Mouse (Mus musculus): ENCODE results near the gene Adad2. TPM values are rescaled to one million over a fixed set of nuclear protein-coding genes. Genes with fewer than 3 reads are reported as not detected.

The Adad2 gene
- total RNA-seq, 1 experiment from 2014 or later: not detected

DNA sequence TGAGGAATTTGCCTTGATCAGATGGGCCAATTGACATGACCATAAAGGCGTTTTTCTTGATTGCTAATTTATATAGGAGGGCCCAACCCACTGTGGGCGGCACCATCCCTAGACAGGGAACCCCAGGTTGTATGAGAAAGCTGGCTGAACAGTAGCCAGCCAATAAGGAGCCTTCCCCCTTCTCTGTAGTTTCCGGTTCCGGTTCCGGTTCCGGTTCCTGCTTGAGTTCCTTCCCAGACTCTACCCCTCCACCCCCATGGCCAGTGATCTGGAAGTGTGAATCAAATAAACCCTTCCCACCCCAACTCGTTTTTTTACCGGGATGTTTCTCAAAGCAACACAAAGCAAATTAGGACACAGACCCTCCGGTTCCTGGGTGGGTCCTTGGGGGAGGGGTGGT is 19.7 kb downstream of the Adad2 start:
- ATAC-seq (replicated peaks in 1 of 2; ENCODE audit: insufficient read depth in 1 of 2, low FRiP score in 2 of 2, low TSS enrichment in 1 of 2, low read depth in 1 of 2, poor library complexity in 2 of 2, severe bottlenecking in 2 of 2): no peak

DNA sequence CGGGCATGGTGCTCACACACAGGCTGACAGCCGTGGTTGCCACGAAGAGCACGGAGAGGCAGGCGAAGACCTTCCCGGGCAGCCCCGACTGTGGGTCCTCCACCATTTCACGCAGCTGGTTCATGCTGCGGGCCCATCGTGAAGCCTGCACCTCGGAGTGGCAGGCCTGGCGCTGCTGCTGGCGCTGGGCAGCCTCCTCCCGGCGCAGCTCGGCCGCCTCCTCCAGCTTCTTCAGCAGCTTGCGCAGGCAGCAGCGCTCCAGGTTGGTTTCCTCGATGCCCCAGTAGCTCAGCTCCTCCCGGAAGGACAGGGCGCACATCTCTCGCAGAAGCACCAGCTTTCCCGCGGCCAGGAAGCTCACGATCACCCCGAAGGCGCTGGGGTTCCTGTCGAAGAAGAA is 20.4 kb downstream of the Adad2 start:
- no peak for ATAC-seq (replicated peaks in 1 of 2; ENCODE audit: insufficient read depth in 1 of 2, low FRiP score in 2 of 2, low TSS enrichment in 1 of 2, low read depth in 1 of 2, poor library complexity in 2 of 2, severe bottlenecking in 2 of 2)

DNA sequence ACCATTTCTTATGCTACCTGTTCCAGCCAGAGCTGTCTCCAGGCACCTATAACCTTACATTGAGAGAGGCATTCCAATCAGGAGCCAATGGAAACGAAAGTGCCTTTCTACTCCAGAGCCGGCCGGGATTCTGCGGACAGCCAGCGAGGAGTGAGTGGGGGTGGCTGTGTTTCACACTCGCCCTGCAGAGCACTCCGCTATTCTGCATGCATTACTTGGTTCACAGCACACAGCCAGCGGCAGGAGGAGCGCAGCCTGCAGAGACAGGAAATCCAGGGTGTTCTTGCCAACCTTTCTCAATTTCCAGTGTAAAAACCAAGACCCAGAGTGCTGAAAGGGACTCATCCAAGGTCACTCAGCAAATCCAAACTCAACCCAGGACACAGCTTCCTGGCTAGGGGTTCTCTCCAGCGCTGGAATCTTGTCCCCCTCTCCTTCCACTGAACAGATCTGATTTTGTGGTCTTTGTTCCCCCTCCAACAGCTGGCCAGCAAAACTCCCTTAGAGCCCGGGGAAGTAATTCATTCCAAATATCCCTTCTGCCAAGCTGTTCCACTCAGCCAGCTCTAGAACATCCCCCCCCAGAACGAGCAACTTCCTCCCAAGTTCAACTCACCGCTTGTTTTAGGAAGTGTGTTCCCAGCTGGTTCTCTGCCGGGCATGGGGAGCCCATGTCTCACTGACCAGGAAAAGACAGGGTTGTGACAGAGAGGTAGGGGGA is 22.2 kb downstream of the Adad2 start:
- 0 out of 4 replicates have a peak, but pooled peaks of 1 of the 2 experiments have one; percentile 22 for ATAC-seq (replicated peaks in 1 of 2; ENCODE audit: insufficient read depth in 1 of 2, low FRiP score in 2 of 2, low TSS enrichment in 1 of 2, low read depth in 1 of 2, poor library complexity in 2 of 2, severe bottlenecking in 2 of 2)

DNA sequence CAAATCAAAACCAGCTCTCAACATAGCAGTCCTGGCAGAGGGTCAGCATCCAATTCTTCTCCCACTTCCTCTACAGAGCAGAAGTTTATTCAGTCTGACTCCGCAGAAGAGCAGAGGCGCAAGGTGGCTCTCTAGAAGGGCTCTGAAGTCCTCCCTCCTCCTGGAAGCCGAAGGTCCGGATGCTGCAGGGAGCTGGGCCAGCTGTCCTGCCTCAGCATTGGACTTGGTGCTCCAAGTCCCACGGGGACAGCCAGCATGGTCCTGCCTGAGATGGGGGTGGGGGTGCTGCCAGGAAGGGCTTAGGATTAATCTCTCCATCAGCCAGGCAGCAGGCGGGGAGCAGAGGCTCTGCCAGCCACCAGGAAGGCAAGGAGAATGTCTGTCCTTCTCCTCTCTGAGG is 22.8 kb downstream of the Adad2 start, which contains the start of gene Kcng4:
Kcng4 (minus strand) TSS at position 303 of the 400 bp plus-strand sequence.
- ATAC-seq (replicated peaks in 1 of 2; ENCODE audit: insufficient read depth in 1 of 2, low FRiP score in 2 of 2, low TSS enrichment in 1 of 2, low read depth in 1 of 2, poor library complexity in 2 of 2, severe bottlenecking in 2 of 2): 0 out of 4 replicates have a peak, but pooled peaks of 1 of the 2 experiments have one; percentile 15

DNA sequence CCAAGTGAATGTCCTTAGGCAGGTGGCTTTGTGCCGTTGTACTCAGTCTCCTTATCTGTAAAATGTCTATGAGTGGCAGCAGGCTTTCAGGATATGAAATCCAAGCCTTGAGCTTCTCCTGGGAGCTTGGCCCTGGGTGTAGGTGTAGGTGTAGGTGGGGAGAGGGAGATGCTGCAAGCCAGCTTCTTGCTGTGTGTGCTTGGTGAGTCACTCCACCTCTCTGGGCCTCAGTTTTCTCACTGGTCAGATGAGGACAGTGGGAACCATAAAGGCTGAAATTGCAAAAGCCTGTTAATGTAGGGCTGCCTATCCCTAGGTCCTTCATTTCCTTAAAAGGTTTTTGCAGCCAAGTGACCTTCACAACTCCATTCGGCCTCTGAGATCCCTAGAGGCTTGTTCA is 23.4 kb downstream of the Adad2 start:
- no peak for ATAC-seq (replicated peaks in 1 of 2; ENCODE audit: insufficient read depth in 1 of 2, low FRiP score in 2 of 2, low TSS enrichment in 1 of 2, low read depth in 1 of 2, poor library complexity in 2 of 2, severe bottlenecking in 2 of 2)

DNA sequence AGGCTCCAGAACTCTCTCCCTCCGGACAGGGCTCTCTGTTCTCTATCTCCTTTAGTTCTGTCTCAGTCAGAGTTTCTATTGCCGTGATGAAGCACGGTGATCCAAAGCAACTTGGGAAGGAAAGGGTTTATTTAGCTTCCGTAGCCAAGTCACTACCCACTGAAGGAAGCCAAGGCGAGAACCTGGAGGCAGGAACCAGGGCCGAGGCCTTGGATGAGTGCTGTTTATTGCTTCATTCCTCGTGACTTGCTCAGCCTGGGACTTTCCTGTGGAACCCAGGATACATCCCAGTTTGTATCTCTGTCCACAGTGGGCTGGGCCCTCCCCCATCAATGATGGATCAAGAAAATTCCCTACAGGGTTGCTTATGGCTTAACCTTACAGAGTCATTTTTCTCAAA is 24.2 kb downstream of the Adad2 start:
- ATAC-seq (replicated peaks in 1 of 2; ENCODE audit: insufficient read depth in 1 of 2, low FRiP score in 2 of 2, low TSS enrichment in 1 of 2, low read depth in 1 of 2, poor library complexity in 2 of 2, severe bottlenecking in 2 of 2): no peak

DNA sequence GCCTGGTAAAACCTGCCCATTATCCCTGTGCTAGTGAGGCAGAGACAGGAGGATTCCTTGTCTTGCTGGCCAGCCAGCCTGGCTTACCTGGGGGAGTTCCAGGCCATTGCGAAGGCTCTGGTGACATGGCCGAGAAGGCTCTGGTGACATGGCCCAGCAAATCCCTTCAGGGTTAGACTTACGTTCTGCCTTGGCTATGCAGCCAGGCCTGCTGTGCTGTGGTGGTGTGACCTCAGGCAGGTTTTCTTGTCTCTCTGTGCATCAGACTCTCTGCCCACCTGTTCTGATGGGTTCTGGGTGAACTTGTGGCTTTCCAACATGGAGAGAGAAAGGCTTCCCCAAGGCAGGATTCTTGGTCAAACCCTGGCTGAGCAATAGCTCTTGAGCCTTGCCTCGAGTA is 24.8 kb downstream of the Adad2 start:
- ATAC-seq (replicated peaks in 1 of 2; ENCODE audit: insufficient read depth in 1 of 2, low FRiP score in 2 of 2, low TSS enrichment in 1 of 2, low read depth in 1 of 2, poor library complexity in 2 of 2, severe bottlenecking in 2 of 2): no peak

DNA sequence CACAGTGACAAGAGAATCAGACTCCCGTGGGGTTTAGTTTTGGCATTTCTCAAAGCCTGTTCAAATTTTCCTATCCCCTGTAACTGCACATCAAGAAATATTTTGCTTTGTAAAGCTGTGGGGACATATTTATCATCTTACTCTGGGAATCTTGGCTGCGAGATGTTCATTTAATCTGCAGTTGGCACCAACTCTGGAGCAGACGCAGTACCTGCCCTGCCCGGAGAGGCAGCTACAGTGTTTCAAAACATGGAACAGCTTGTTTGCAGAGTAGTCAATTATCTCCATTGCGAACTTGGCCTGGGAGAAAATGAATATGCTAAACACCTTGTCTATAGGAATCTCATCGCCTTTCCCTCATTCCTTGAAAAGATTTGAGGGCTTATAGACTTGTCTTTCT is 25.7 kb downstream of the Adad2 start:
- no peak for ATAC-seq (replicated peaks in 1 of 2; ENCODE audit: insufficient read depth in 1 of 2, low FRiP score in 2 of 2, low TSS enrichment in 1 of 2, low read depth in 1 of 2, poor library complexity in 2 of 2, severe bottlenecking in 2 of 2)

DNA sequence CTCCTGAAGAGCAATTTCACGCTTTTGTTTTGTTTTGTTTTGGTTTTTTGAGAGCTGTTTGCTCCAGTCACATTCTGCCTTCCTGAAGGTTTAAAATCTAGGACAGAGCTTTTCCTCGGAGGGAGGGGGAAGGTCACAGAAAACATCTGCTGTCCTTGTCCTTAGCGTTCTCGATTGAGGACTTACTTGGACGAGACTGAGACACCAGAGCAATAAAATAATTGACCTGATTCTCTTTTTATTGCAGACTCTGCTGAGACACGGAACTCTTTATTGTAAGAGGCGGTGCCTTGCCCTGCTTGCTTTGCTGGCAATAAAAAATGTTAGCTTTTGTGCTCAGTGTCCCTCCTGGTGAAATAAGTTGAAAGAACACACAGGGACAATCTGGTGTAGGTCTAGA is 27.3 kb downstream of the Adad2 start:
- no peak for ATAC-seq (replicated peaks in 1 of 2; ENCODE audit: insufficient read depth in 1 of 2, low FRiP score in 2 of 2, low TSS enrichment in 1 of 2, low read depth in 1 of 2, poor library complexity in 2 of 2, severe bottlenecking in 2 of 2)

DNA sequence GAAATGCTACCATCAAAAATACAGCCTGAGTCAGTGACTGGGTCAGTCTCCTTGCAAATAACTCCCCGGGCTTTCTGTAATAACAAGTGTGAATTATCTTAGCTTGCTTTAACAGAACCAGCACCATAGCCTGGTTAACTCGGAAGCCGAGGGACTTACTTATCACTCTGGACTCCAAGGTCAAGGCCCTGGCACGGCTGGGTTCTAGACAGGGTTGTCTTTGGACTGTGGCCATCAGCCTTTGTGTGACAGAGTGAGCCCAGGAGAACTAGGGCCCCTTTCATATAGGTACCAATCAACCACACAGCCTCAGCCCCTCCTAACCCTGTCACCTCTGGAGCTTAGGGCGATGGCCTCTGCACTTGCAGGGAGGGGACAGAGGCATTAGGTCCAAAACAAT is 28.5 kb downstream of the Adad2 start:
- ATAC-seq (replicated peaks in 1 of 2; ENCODE audit: insufficient read depth in 1 of 2, low FRiP score in 2 of 2, low TSS enrichment in 1 of 2, low read depth in 1 of 2, poor library complexity in 2 of 2, severe bottlenecking in 2 of 2): no peak

DNA sequence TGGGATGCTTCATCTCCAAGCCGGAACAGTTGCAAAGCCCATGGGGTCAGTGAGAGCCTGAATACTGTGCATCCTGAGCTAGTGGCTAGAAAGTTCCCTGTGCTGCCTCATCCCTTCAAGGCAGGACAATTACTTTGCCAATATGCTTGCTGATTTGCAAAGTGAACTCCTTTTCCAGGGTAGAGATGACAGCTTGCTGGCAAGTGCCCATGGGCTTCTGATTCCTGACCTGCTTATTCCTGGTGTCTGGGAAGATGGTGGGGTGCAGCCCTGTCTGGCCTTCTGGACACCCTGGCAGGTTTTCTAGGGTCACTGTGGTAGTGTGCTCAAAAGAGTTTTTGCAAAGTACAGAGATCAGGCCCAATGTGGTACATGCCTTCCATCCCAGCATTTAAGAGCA is 30.4 kb downstream of the Adad2 start:
- no peak for ATAC-seq (replicated peaks in 1 of 2; ENCODE audit: insufficient read depth in 1 of 2, low FRiP score in 2 of 2, low TSS enrichment in 1 of 2, low read depth in 1 of 2, poor library complexity in 2 of 2, severe bottlenecking in 2 of 2)

DNA sequence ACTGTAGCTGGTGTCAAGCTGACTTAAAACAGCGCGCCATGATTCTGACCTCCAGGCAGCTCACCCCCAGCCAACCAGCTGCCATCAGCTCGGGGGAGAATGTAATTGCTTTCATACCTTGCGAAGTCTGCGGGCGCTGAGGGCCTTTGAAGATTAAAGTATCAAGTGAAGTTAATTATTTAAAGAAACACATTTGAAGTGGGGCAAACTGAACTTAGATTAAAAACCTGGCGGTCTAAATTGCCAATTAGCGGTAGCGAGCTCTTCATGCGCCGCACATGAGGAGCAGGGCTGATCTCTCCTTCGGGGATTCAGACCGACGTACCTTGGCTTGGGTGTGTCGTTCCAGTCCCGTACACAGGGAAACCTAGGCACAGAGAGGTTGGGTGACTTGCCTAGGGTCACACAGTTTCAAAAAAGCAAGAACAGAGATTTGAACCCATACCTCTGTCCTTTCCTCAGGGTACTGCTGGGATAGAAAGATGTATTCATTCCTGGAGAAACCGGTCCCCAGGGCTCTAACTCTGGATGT is 31.9 kb downstream of the Adad2 start:
- ATAC-seq (replicated peaks in 1 of 2; ENCODE audit: insufficient read depth in 1 of 2, low FRiP score in 2 of 2, low TSS enrichment in 1 of 2, low read depth in 1 of 2, poor library complexity in 2 of 2, severe bottlenecking in 2 of 2): no peak

DNA sequence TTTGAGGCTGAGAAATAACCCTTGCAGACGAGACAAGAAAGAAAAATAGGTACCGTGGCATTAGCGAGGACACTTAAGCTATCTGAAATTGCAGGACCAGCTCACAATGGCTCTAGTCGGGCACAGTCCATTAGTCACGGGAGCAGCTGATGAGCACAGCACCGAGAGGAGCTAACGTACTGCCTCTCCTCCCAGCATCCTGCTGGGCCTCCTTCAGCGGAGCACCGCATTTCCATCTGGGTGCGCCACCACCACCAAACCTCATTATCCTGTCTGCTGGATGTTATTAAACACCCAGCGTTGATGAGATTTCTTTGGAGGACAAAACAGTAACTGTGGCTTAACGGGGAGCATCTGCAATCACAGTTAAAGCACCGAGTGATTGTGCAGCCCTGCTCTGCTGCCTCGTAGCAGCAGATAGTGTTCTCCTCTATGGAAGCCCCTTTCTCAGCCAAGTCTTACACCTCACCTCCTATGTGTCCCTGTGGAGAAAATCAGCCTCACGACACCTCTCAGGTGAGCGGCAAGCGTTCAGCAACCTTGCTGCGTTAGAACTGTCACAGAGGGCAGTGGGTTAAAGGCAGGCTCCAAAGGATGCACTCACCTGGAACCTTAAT is 32.5 kb downstream of the Adad2 start:
- ATAC-seq (replicated peaks in 1 of 2; ENCODE audit: insufficient read depth in 1 of 2, low FRiP score in 2 of 2, low TSS enrichment in 1 of 2, low read depth in 1 of 2, poor library complexity in 2 of 2, severe bottlenecking in 2 of 2): no peak

DNA sequence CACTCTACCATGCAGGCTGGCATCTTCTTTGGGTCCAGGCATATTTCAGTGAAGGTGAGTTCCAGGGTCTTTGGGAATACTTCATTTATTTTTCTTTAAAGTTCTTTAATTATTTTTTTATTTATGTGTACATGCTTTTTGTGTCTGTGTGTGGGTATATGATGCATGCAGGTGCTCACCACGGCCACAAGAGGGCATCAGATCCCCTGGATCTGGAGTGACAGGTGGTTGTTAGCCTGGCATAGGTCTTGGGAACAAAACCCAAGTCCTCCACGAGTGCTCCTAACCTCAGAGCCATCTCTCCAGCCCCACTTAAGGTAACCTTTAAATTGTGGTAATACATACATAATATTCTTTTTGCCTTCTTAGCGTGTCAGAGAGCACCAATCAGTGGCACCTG is 33.6 kb downstream of the Adad2 start:
- no peak for ATAC-seq (replicated peaks in 1 of 2; ENCODE audit: insufficient read depth in 1 of 2, low FRiP score in 2 of 2, low TSS enrichment in 1 of 2, low read depth in 1 of 2, poor library complexity in 2 of 2, severe bottlenecking in 2 of 2)

DNA sequence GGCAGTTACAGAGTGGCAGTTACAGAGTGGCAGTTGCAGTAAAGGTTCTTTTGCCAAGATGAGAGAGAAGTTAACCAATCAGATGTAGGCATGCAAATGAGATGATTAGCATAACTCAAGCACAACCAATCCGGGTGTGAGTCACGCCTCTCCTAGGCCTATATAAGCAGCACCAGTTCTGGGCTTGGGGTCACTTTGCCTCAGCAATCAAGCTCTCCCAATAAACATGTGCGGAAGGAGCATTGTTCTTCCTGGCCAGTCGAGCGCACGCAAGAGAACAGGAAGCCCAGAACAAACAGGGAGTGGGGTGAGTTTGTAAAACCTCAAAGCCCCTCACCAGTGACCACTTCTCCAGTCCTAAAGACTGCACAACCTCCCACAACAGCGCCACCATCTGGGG is 34.3 kb downstream of the Adad2 start:
- ATAC-seq (replicated peaks in 1 of 2; ENCODE audit: insufficient read depth in 1 of 2, low FRiP score in 2 of 2, low TSS enrichment in 1 of 2, low read depth in 1 of 2, poor library complexity in 2 of 2, severe bottlenecking in 2 of 2): no peak

DNA sequence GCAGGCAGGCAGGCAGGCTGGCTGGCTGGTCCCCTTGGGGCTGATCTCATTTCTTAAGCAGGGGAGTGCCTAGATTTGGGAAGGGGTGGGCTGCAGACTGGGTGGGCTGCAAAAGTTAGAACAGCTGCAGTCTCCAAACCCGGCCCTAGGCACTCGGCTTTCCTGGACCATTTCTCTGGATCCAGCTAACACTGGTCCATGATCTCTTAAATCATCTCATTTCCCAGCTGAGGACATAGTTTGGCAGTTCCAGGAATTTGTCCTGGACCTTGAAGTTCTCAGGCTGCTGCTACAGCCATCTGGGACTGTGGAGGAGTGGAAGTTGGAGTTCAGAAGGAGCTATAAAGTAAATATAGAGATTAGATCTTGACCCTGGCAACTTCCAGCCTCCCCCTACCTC is 38.8 kb downstream of the Adad2 start:
- no peak for ATAC-seq (replicated peaks in 1 of 2; ENCODE audit: insufficient read depth in 1 of 2, low FRiP score in 2 of 2, low TSS enrichment in 1 of 2, low read depth in 1 of 2, poor library complexity in 2 of 2, severe bottlenecking in 2 of 2)

DNA sequence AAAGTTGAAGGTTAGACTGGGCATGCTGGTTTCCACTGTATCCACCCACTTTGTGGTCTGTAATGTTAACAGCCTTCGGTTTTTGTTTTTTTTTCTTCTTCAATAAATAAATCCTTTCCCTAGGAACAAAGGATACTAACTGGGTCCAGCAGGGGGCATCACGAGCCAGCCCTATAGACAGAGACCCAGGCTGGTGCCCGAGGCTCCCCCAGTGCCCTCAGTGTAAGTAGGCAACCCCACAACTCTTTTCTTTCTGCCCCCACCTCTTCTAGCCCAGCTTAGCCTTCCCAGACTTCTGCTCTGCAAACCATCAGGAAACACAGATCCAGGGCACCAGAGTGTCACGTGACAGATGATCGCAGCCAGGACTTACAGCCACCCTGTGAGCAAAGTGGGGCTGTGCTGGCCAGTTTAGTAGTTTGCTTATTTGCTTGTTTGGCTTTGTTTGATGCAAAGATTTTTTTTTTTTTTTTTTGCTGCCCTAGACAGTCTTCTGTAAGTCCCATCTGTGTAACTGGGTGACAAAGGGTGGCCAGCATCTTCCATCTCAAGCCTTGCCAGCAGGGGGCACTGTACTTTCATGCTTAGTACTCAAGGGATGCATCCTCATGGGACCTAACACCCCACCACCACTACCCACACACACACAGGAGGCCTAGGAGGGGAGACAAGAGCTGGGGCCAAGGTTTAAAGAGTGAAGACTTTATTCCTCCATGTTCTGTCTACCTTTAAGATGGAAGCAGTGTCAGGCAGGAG is 44.3 kb downstream of the Adad2 start:
- peak in 1 of 2 experiments; percentile 46; a peak in 2 of 4 replicates for ATAC-seq (replicated peaks in 1 of 2; ENCODE audit: insufficient read depth in 1 of 2, low FRiP score in 2 of 2, low TSS enrichment in 1 of 2, low read depth in 1 of 2, poor library complexity in 2 of 2, severe bottlenecking in 2 of 2)

DNA sequence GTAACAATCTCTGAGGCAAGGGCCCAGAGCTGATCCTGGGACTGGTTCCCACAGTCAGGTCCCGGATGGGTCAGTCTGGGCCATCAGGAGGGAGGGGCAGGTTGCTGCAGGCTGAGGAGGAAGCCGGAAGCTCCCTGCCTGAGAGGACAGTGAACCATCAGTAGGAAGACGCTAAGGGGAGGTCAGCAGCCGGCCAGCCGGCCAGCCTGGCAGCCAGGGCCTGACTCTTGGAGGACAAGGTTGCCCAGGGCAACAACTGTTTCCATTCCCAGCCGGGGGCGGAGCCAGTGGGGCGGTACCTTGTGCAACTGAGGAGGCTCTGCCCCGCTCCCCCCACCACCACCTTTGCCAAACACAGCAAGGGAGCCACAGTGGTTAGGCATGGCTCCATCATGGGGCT is 48.5 kb downstream of the Adad2 start:
- ATAC-seq (replicated peaks in 1 of 2; ENCODE audit: insufficient read depth in 1 of 2, low FRiP score in 2 of 2, low TSS enrichment in 1 of 2, low read depth in 1 of 2, poor library complexity in 2 of 2, severe bottlenecking in 2 of 2): no peak

All from hematopoietic stem cell, adult 5-6 weeks (primary cell).